Mouse (Mus musculus) embryo, embryonic 11.5 days (tissue): ENCODE data around the gene Olfr97.

Experiments
- DNase-seq: peaks from one replicate; pipeline ENCODE4 v3.0.0-alpha.2; 2012; ENCODE audit warnings: low read depth, low spot score

Olfr97 gene

GRCm38 (mm10) chr17:37194782-37195181 is 42.3 kb downstream of the Olfr97 start:
- no peak for DNase-seq

- DNase-seq, result no peak
Observed at GRCm38 (mm10) chr17:37193656-37194055, 43.5 kb downstream of the Olfr97 start, which contains the start of gene Ubd. Gene Ubd, plus strand, starts transcription at chr17:37193892.

GRCm38 (mm10) chr17:37193032-37193431 is 44.1 kb downstream of the Olfr97 start:
- DNase-seq, result no peak

GRCm38 (mm10) chr17:37190711-37191110 is 46.4 kb downstream of the Olfr97 start:
- DNase-seq, result no peak

GRCm38 (mm10) chr17:37185474-37185873 is 51.7 kb downstream of the Olfr97 start:
- DNase-seq, result no peak
